Mouse (Mus musculus) myocyte (in vitro differentiated cells): Measurements from ENCODE around the gene Pparg. TPM values are rescaled to one million over a fixed set of nuclear protein-coding genes. Genes with fewer than 3 reads are reported as not detected.

Experiments
- H3K27me3 ChIP-seq: one replicate; pipeline ENCODE4 v1.6.1; 2011; ENCODE audit not compliant: control insufficient read depth, insufficient read depth, insufficient read length
- H3K36me3 ChIP-seq: one replicate; pipeline ENCODE4 v1.6.1; 2011; ENCODE audit not compliant: control insufficient read depth, insufficient read depth
- H3K4me2 ChIP-seq: one replicate; pipeline ENCODE4 v1.6.1; 2011; ENCODE audit warnings: low read depth, control low read depth
- H3K4me3 ChIP-seq: one replicate; pipeline ENCODE4 v1.5.1; 2011; ENCODE audit warnings: mild to moderate bottlenecking, control low read depth, moderate library complexity
- H3K79me2 ChIP-seq: one replicate; pipeline ENCODE4 v1.6.1; 2011; ENCODE audit not compliant: control insufficient read depth, insufficient read depth
- H3ac ChIP-seq: one replicate; pipeline ENCODE4 v1.6.1; 2011; ENCODE audit not compliant: control insufficient read depth, insufficient read length
- CEBPB ChIP-seq: IDR thresholded peaks from 2 replicates; pipeline ENCODE4 v1.6.1; 2011; ENCODE audit warnings: mild to moderate bottlenecking, moderate library complexity; ENCODE audit not compliant: poor library complexity, insufficient read depth, severe bottlenecking
- E2F4 ChIP-seq: IDR thresholded peaks from one replicate; pipeline ENCODE4 v1.6.1; 2011; ENCODE audit warnings: mild to moderate bottlenecking, control low read depth, moderate library complexity; ENCODE audit not compliant: insufficient read depth
- MAX ChIP-seq: IDR thresholded peaks from one replicate; pipeline ENCODE4 v1.6.1; 2011; ENCODE audit warnings: low read depth, mild to moderate bottlenecking, control low read depth
- MYOD1 ChIP-seq, 3 experiments: IDR thresholded peaks; one replicate each; pipeline ENCODE4 v1.6.1; 2011; ENCODE audit warnings: control low read depth in 2 of 3, low read depth in 2 of 3, mild to moderate bottlenecking in 2 of 3, moderate library complexity in 1 of 3; ENCODE audit not compliant: insufficient read length in 2 of 3, control insufficient read depth in 1 of 3
- MYOG ChIP-seq, 3 experiments: IDR thresholded peaks; one replicate each; pipeline ENCODE4 v1.6.1; 2011; ENCODE audit warnings: control low read depth in 2 of 3, low read depth in 2 of 3, mild to moderate bottlenecking in 2 of 3; ENCODE audit not compliant: insufficient read length in 2 of 3, control insufficient read depth in 1 of 3, insufficient read depth in 1 of 3
- POLR2A ChIP-seq: IDR thresholded peaks from one replicate; pipeline ENCODE4 v1.6.1; 2011; ENCODE audit warnings: low read depth, mild to moderate bottlenecking, control low read depth, moderate library complexity; ENCODE audit not compliant: insufficient read length
- POLR2AphosphoS2 ChIP-seq: IDR thresholded peaks from one replicate; pipeline ENCODE4 v1.6.1; 2011; ENCODE audit warnings: low read depth, control low read depth; ENCODE audit not compliant: insufficient read length
- REST ChIP-seq: IDR thresholded peaks from one replicate; pipeline ENCODE4 v1.6.1; 2011; ENCODE audit warnings: mild to moderate bottlenecking, control low read depth, moderate library complexity; ENCODE audit not compliant: insufficient read depth, insufficient read length
- SRF ChIP-seq: IDR thresholded peaks from one replicate; pipeline ENCODE4 v1.6.1; 2011; ENCODE audit warnings: low read depth; ENCODE audit not compliant: control insufficient read depth, insufficient read length
- TCF12 ChIP-seq: IDR thresholded peaks from one replicate; pipeline ENCODE4 v1.6.1; 2011; ENCODE audit warnings: mild to moderate bottlenecking, control low read depth; ENCODE audit not compliant: poor library complexity, insufficient read depth, severe bottlenecking
- TCF3 ChIP-seq: IDR thresholded peaks from one replicate; pipeline ENCODE4 v1.6.1; 2011; ENCODE audit warnings: low read depth, control low read depth; ENCODE audit not compliant: insufficient read length
- USF1 ChIP-seq: IDR thresholded peaks from one replicate; pipeline ENCODE4 v1.6.1; 2011; ENCODE audit warnings: low read depth, mild to moderate bottlenecking, control low read depth, moderate library complexity
- polyA plus RNA-seq: library from polyadenylated mRNA; unstranded; fragments of >200 nt; fragmentation: generic; extraction: Trizol; gene quantifications from one replicate; pipeline ENCODE4 v1.2.1, GENCODE M21; 2012; ENCODE audit warnings: missing spikeins

The Pparg gene
- polyA plus RNA-seq, 1 experiment = 2.2 TPM

DNA sequence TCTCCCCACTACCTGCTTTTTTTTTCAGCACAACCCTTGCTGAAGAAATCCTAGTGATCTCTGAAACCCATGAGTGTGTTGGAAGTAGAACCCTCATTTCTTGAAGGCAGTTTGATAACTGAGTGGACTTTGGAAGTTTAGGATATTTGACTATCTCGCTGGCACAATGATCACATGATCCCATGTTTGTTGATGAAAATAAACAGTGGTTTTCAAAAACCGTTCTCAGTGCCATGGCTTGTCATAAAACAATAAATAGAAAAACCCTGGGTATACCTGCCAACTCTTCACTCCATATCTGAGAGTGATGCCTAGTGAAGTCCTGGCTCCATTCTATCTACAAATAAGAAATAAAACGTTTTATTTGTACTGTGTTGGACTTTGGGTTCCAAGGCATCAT, 105.8 kb downstream of the Pparg start:
- TF ChIP-seq POLR2A (no peak), TCF12 (no peak), POLR2AphosphoS2 (no peak), USF1 (no peak), REST (no peak), SRF (no peak), MAX (no peak), CEBPB (no peak), E2F4 (no peak), TCF3 (no peak), MYOD1 (IDR thresholded peaks at IDR 0.05; ENCODE audit: control insufficient read depth in 1 of 3, insufficient read length in 2 of 3, low read depth in 2 of 3) (no peak), MYOG (IDR thresholded peaks at IDR 0.05; ENCODE audit: control insufficient read depth in 1 of 3, insufficient read depth in 1 of 3, insufficient read length in 2 of 3, low read depth in 2 of 3) (no peak)
- Histone ChIP-seq H3K4me2 (no peak overlapping the region), H3K79me2 (no peaks in the 10 kb centered on the region), H3ac (no peak overlapping the region), H3K27me3 (no peaks in the 10 kb centered on the region), H3K4me3 (no peak overlapping the region), H3K36me3 (no peaks in the 10 kb centered on the region)

DNA sequence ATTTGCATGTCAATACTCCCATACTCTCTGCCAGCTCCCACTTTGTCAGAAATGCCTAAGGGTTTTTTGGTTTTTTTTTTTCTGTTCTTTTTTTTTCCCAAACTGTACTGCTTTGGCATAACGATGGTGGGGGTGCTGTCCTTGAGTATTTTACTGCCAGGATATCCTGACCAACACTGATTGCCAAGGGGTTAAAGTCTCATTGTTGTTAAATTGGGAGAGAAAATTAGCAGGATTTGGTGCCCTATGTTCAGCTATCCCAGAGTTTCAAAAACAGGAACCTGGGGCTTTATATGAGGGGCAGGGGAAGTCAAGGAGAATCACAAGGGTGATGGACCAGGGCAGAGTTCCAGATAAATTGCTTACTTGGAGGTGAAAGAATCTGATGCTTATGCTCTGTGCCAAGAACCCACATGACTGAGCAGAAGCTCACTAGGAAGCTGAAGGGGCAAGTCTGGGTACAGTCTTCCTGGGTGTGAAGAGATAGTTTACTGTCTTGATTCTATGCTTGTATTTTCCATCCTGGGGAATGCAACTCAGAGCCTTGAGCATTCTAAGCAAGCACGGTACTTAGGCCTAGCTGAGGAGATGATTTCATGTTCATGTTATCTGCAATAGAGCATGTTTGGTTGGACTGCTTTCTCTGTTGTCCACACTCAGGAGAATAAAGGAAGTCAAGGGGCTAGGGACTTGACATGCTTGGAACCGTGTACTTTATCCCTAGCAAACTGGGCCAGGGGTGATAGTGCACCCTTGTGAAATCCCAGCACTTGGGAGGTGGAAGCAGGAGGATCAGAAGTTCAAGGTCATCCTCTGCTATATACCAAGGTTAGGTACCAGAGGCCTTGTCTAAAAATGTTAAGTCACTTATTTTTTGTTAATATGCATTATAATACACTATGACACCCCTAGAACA, 109.2 kb downstream of the Pparg start:
- no peak overlapping the region for H3K4me2 ChIP-seq
- no peaks in the 10 kb centered on the region for H3K36me3 ChIP-seq
- H3K4me3 ChIP-seq = no peak overlapping the region
- TF ChIP-seq TCF12 (no peak), USF1 (no peak), MYOG (IDR thresholded peaks at IDR 0.05; ENCODE audit: control insufficient read depth in 1 of 3, insufficient read depth in 1 of 3, insufficient read length in 2 of 3, low read depth in 2 of 3) (no peak), MAX (no peak), POLR2AphosphoS2 (no peak), CEBPB (no peak), SRF (no peak)
- no peaks in the 10 kb centered on the region for H3K79me2 ChIP-seq
- H3ac ChIP-seq = no peak overlapping the region
- H3K27me3 ChIP-seq = no peaks in the 10 kb centered on the region

DNA sequence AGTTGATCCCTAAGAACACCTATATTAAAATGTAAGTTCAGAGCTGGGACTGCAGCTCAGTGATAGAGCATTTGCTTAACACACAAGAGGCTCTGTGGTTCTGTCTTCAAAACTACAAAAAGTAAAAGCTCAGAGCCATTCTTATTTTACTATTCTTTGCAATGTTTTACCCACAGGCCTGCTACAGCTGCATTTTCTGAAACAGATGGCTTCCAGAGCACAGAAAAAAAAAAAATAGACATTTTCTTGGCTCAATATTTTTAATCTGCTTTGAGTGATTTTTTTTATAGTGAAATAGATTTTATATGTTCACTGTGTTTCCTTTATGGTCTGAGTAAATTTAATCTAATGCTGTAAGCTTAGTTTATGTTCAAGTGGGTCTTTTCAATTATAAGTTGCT, 111.2 kb downstream of the Pparg start:
- Histone ChIP-seq H3K79me2 (no peaks in the 10 kb centered on the region), H3K36me3 (no peaks in the 10 kb centered on the region), H3K27me3 (no peaks in the 10 kb centered on the region), H3ac (no peak overlapping the region), H3K4me3 (no peak overlapping the region), H3K4me2 (no peak overlapping the region)
- TF ChIP-seq MAX = no peak
- TF ChIP-seq POLR2AphosphoS2 = no peak
- no peak for TF ChIP-seq MYOG (IDR thresholded peaks at IDR 0.05; ENCODE audit: control insufficient read depth in 1 of 3, insufficient read depth in 1 of 3, insufficient read length in 2 of 3, low read depth in 2 of 3)
- TF ChIP-seq CEBPB = no peak
- TF ChIP-seq TCF12 = no peak
- no peak for TF ChIP-seq SRF
- no peak for TF ChIP-seq E2F4
- no peak for TF ChIP-seq POLR2A

DNA sequence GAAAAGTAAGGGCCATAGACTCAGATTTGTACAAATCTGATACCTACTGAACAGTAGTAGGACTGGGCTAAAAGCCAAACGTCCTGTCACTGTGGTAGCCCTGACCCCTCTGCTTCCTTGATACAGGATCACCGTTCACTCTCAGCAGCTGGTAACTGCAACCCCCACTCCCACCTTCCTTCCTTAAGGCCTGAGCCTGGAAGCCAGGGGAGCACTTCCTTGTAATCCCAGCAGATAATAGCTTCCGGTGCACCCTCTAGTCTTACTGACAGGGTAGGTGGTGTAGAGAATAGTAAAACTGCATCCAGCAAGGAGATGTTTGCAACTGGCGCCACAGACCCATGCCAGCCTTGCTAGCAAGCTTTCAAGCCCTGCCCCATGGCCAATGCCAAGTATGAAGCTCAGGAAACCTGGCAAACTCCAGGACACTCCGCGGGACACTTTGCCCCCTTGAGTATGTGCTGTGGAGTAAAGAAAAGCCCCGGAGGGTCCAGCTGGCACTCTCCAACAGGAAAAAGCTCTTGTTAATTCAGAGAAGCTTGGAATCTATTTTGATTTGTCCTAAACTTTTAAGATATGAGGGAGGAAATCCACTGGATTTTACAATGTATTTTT, 116.4 kb downstream of the Pparg start:
- TF ChIP-seq CEBPB (no peak), MYOG (IDR thresholded peaks at IDR 0.05; ENCODE audit: control insufficient read depth in 1 of 3, insufficient read depth in 1 of 3, insufficient read length in 2 of 3, low read depth in 2 of 3) (no peak), POLR2A (no peak), USF1 (no peak), POLR2AphosphoS2 (no peak), SRF (no peak), TCF12 (no peak), E2F4 (no peak), TCF3 (no peak), MAX (no peak), REST (no peak), MYOD1 (IDR thresholded peaks at IDR 0.05; ENCODE audit: control insufficient read depth in 1 of 3, insufficient read length in 2 of 3, low read depth in 2 of 3) (no peak)
- Histone ChIP-seq H3ac (no peak overlapping the region), H3K79me2 (no peaks in the 10 kb centered on the region), H3K36me3 (no peaks in the 10 kb centered on the region), H3K4me2 (no peak overlapping the region), H3K27me3 (no peaks in the 10 kb centered on the region), H3K4me3 (no peak overlapping the region)
